Mouse (Mus musculus) cortical plate, adult 2 months (tissue): ENCODE results near the gene Stil.

Source experiments
- CTCF ChIP-seq: fragments of 200-500 bp; IDR thresholded peaks from 2 replicates; pipeline ENCODE4 v1.5.1; 2011; ENCODE audit warnings: mild to moderate bottlenecking, control low read depth, low read length; ENCODE audit not compliant: insufficient read depth; ENCODE audit errors: extremely low read depth
- POLR2A ChIP-seq: fragments of 200-500 bp; IDR thresholded peaks from 2 replicates; pipeline ENCODE4 v1.6.1; 2011; ENCODE audit warnings: mild to moderate bottlenecking, low read length, control low read depth; ENCODE audit not compliant: insufficient read depth; ENCODE audit errors: extremely low read depth

- no peak for TF ChIP-seq POLR2A
- TF ChIP-seq CTCF = no peak
These were observed 26.7 kb upstream of the Stil start for GRCm38 (mm10) chr4:114973229-114973740.
